In the genomic region with DNA sequence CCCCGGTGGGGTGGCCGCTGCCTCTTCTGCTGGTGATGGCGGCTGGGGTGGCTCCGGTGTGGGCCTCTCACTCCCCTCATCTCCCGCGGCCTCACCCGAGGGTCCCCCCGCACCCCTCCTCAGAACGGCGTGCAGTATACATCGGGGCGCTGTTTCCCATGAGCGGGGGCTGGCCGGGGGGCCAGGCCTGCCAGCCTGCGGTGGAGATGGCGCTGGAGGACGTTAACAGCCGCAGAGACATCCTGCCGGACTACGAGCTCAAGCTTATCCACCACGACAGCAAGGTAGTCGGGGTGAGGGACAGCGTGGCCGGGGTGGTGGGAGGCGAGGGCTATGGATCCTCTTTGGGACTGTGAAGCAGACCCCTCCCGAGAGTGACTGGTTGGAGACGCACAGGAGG, we compare ENCODE assay signal across 9 mouse cellular contexts. TPM values are rescaled to one million over a fixed set of nuclear protein-coding genes. Genes with fewer than 3 reads are reported as not detected.
DNase-seq lines count a peak whose midpoint lies in the region; ATAC-seq and TF ChIP-seq lines count a peak whose summit lies in the region.
"Had no signal": no experiment of that assay in that cellular context is flagged by ENCODE, and none has a peak within 500 bp of the region (broad histone marks: within the 10 kb centered on the region; RNA-seq: fewer than 3 reads in every experiment).

No protein-coding gene starts in this region.

- peaks cover 14% of the 10 kb centered on the region for H3K4me1 ChIP-seq in hindbrain, postnatal 0 days (ENCODE audit: insufficient read depth, low read length)
- H3K4me1 ChIP-seq in midbrain, embryonic 15.5 days, result peaks cover 55% of the 10 kb centered on the region

- peak overlapping the region; percentile 83 for H3K4me3 ChIP-seq in hindbrain, postnatal 0 days (ENCODE audit: low read length)
- peak overlapping the region; percentile 66 for H3K4me3 ChIP-seq in midbrain, embryonic 15.5 days
- H3K4me3 ChIP-seq: myocyte had no signal

- peak overlapping the region; percentile 93 for H3K9ac ChIP-seq in hindbrain, postnatal 0 days (replicated peaks; ENCODE audit: low read length)
- peak overlapping the region; percentile 77 for H3K9ac ChIP-seq in midbrain, embryonic 15.5 days

- 2% methylated on average over 27 of the region's 27 CpGs for WGBS in hindbrain, postnatal 0 days
- WGBS in midbrain, embryonic 15.5 days, result under 1% methylated on average over 27 of the region's 27 CpGs

- peak overlapping the region; percentile 76 for H3K4me2 ChIP-seq in hindbrain, postnatal 0 days (ENCODE audit: low read depth, low read length)
- H3K4me2 ChIP-seq in midbrain, embryonic 15.5 days, result peak overlapping the region; percentile 77

- ATAC-seq in hindbrain, postnatal 0 days, result peak; percentile 30
- ATAC-seq in midbrain, embryonic 15.5 days (replicated peaks), result peak; percentile 21

- peaks cover 21% of the 10 kb centered on the region; the same call in 1 of the 2 replicates for H3K36me3 ChIP-seq in hindbrain, postnatal 0 days (ENCODE audit: insufficient read depth, low read length)
- peaks cover 15% of the 10 kb centered on the region for H3K36me3 ChIP-seq in midbrain, embryonic 15.5 days (replicated peaks)

- DNase-seq in frontal cortex, postnatal 10 days (ENCODE audit: low spot score in 2 of 2), result peak; percentile 46 to 50
- no peak for DNase-seq in frontal cortex, postnatal 25 days (ENCODE audit: low spot score in 2 of 2)
- DNase-seq in retina, embryonic 14.5 days (ENCODE audit: low spot score), result peak; percentile 38
- no peak for DNase-seq in retina, postnatal 1 day
- peak; percentile 47 for DNase-seq in hindbrain, postnatal 0 days (ENCODE audit: low spot score)
- DNase-seq in thymus, postnatal 10 days (ENCODE audit: low spot score in 2 of 2), result no peak
- no peak for DNase-seq in urinary bladder, adult 2 months (ENCODE audit: low spot score)

- 0 out of 2 replicates have a peak, but pooled peaks have one; percentile 8 for TF ChIP-seq CTCF in hindbrain, postnatal 0 days (IDR thresholded peaks at IDR 0.05; ENCODE audit: low read depth)

- no peaks in the 10 kb centered on the region for H3K27me3 ChIP-seq in hindbrain, postnatal 0 days (ENCODE audit: insufficient read depth, low read length)
- H3K27me3 ChIP-seq in midbrain, embryonic 15.5 days (replicated peaks), result no peaks in the 10 kb centered on the region

- no peaks in the 10 kb centered on the region for H3K9me3 ChIP-seq in hindbrain, postnatal 0 days (ENCODE audit: low read length)
- H3K9me3 ChIP-seq in midbrain, embryonic 15.5 days, result no peaks in the 10 kb centered on the region

- H3K27ac ChIP-seq in hindbrain, postnatal 0 days, result peak overlapping the region; percentile 87
- peak overlapping the region; percentile 85 for H3K27ac ChIP-seq in midbrain, embryonic 15.5 days

RNA-seq across cellular contexts. Expression of a gene that starts 5.1 kb away (rescaled TPM):
- total RNA-seq in hindbrain, postnatal 0 days (2014; rRNA removed), result 519 and 527 TPM in 2 replicates
- polyA plus RNA-seq in hindbrain, postnatal 0 days (2015; fragmentation: Nextera tagmentation; extraction: Ambion mirVana), result 93.4 and 98.3 TPM in 2 replicates
- 86.4 and 88.8 TPM in 2 replicates for polyA plus RNA-seq in midbrain, embryonic 15.5 days (2015; fragmentation: Nextera tagmentation; extraction: Ambion mirVana)
- polyA plus RNA-seq in urinary bladder, adult 2 months (2012; rRNA removed), result 72.1 and 81.4 TPM in 2 replicates

RNA-seq across cellular contexts. Expression of a gene that starts 27.7 kb away (rescaled TPM):
- total RNA-seq in hindbrain, postnatal 0 days (2014; rRNA removed), result 0.52 TPM in 1 of 2 replicates, not detected in the other
- 1.5 and 1.7 TPM in 2 replicates for polyA plus RNA-seq in hindbrain, postnatal 0 days (2015; fragmentation: Nextera tagmentation; extraction: Ambion mirVana)
- 2.4 and 3.7 TPM in 2 replicates for polyA plus RNA-seq in midbrain, embryonic 15.5 days (2015; fragmentation: Nextera tagmentation; extraction: Ambion mirVana)
- polyA plus RNA-seq in urinary bladder, adult 2 months (2012; rRNA removed), result 0.11 and 0.18 TPM in 2 replicates

RNA-seq across cellular contexts. Expression of a gene that starts 37.4 kb away (rescaled TPM):
- not detected in 2 replicates for total RNA-seq in hindbrain, postnatal 0 days (2014; rRNA removed)
- not detected in 2 replicates for polyA plus RNA-seq in hindbrain, postnatal 0 days (2015; fragmentation: Nextera tagmentation; extraction: Ambion mirVana)
- polyA plus RNA-seq in midbrain, embryonic 15.5 days (2015; fragmentation: Nextera tagmentation; extraction: Ambion mirVana), result 0.06 TPM in 1 of 2 replicates, not detected in the other
- not detected in 2 replicates for polyA plus RNA-seq in urinary bladder, adult 2 months (2012; rRNA removed)
- polyA plus RNA-seq: myocyte had no signal

RNA-seq across cellular contexts. Expression of a gene that starts 47.2 kb away (rescaled TPM):
- not detected in 2 replicates for total RNA-seq in hindbrain, postnatal 0 days (2014; rRNA removed)
- polyA plus RNA-seq in hindbrain, postnatal 0 days (2015; fragmentation: Nextera tagmentation; extraction: Ambion mirVana), result 0.06 TPM in 1 of 2 replicates, not detected in the other
- polyA plus RNA-seq in midbrain, embryonic 15.5 days (2015; fragmentation: Nextera tagmentation; extraction: Ambion mirVana), result not detected in 2 replicates
- not detected in 2 replicates for polyA plus RNA-seq in urinary bladder, adult 2 months (2012; rRNA removed)
- polyA plus RNA-seq: myocyte had no signal

RNA-seq across cellular contexts. Expression of a gene that starts 49.9 kb away (rescaled TPM):
- total RNA-seq in hindbrain, postnatal 0 days (2014; rRNA removed), result 118 and 137 TPM in 2 replicates
- polyA plus RNA-seq in hindbrain, postnatal 0 days (2015; fragmentation: Nextera tagmentation; extraction: Ambion mirVana), result 118 and 129 TPM in 2 replicates
- polyA plus RNA-seq in midbrain, embryonic 15.5 days (2015; fragmentation: Nextera tagmentation; extraction: Ambion mirVana), result 289 and 324 TPM in 2 replicates
- polyA plus RNA-seq in urinary bladder, adult 2 months (2012; rRNA removed), result 22.6 and 32.3 TPM in 2 replicates

Comparison
In these comparisons a context has a peak if more than half of its experiments do, and no peak if none do; other contexts are left out.
1. DNase-seq: peak in frontal cortex, postnatal 10 days (2 of 2), retina, embryonic 14.5 days (single experiment) and hindbrain, postnatal 0 days (single experiment); none in frontal cortex, postnatal 25 days (0 of 2), retina, postnatal 1 day (single experiment), thymus, postnatal 10 days (0 of 2) and urinary bladder, adult 2 months (single experiment).